Mouse (Mus musculus): ENCODE measurements at regions not wholly inside any gene's neighbourhood (a gene's known extent, or its start where the extent isn't known, plus 50 kb on each side); places are given as distances from the start of the nearest gene placed in this dataset.

DNA sequence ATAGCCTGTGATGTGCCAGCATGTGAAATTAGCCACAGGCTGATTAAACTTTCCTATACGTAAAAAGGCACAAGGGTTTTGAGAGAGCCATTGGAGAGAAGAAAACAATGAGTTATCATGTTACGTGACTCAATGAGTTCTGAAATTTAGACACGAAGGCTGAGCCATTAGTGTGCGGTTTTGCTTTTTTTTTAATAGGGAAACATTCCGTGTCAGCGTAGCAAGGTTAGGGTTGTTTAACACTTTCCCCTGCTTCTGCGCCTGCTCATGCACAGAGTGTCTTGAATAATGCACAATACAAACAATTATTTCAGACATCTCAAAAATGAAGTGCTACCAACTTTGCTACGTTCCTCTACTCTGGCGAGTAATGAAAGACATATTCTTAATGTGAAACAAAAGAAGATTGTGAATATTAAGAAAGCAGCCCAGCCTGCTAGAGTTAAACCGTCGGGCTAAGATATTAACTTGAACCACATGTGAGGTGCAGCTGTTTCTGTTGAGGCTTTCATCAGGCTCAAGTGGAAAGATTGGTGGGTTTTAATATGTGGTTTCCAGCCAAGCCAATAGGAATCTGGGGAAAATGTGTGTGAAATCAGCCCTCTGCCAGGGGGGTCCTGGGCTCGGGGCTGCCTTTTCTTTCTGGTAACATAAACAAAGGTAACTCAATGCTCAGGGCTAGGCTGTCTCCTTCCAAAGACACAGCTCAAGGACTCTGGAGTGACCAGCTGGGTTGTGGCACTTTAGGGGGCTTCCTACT lies 287.2 kb downstream of the Slc4a3 start:
- DNase-seq (ENCODE audit: low read depth, low spot score): no peak

GRCm38 (mm10) chr1:75834361-75834760 lies 288.3 kb downstream of the Slc4a3 start:
- DNase-seq (ENCODE audit: low read depth, low spot score): no peak

DNA sequence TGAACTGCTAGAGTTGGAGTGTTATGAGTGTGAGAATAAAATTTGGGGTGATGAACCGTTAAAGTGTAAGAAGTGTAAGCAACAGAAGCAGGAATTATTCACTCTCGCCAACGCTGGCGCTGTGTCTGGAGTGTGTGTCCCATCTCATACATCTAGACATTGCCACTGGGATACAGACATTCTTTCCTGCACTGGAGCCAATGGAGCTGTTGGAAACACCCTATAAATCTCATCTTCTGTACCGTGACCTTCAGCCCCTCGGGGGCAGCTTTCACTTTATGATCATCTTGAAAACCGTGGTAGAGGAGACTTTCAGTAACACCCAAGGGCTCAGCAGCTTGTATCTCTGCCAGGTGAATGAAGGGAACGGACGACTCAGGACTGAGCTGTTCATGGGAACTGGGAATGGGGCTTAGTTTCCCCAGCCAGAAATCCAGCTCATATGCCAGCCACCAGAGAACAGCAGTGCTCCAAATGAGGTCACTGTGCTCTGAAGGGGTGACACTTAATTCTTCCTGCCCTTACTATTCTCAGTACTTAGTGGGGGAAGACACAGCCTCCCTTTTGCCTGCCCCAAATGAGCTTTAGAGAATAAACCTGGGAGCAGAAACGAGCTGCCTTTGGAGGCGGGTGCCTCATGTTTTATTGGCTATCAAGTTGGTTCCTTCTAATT lies 293.6 kb downstream of the Slc4a3 start:
- DNase-seq (ENCODE audit: low read depth, low spot score): no peak

DNA sequence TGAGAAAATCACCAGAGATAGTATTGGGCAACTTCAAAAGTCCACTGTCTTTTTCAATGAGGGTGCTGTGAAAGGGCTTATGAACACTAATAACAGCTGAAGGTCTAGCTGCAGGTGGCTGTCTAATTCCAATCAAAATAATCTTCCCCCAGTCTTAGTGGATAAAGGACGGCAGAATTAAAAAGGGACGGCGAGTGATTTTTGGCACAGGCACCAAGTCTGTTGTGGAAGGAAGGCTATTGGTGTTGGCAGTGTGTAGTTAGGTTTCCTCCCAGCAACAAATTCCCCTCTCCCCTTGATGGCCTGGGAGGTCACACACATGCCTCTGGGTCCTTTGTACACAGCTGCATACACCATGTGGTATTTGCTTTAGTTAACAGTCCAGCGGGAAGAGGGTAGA lies 296.3 kb downstream of the Slc4a3 start:
- no peak for DNase-seq (ENCODE audit: low read depth, low spot score)

- no peak for DNase-seq (ENCODE audit: low read depth, low spot score)
Observed at GRCm38 (mm10) chr1:75843326-75843725, 297.3 kb downstream of the Slc4a3 start.

GRCm38 (mm10) chr1:75844123-75844522 lies 298.1 kb downstream of the Slc4a3 start:
- DNase-seq (ENCODE audit: low read depth, low spot score): no peak

GRCm38 (mm10) chr1:75844529-75844928 lies 298.5 kb downstream of the Slc4a3 start:
- DNase-seq (ENCODE audit: low read depth, low spot score): no peak

GRCm38 (mm10) chr1:75844981-75845380 lies 298.9 kb downstream of the Slc4a3 start:
- no peak for DNase-seq (ENCODE audit: low read depth, low spot score)

DNA sequence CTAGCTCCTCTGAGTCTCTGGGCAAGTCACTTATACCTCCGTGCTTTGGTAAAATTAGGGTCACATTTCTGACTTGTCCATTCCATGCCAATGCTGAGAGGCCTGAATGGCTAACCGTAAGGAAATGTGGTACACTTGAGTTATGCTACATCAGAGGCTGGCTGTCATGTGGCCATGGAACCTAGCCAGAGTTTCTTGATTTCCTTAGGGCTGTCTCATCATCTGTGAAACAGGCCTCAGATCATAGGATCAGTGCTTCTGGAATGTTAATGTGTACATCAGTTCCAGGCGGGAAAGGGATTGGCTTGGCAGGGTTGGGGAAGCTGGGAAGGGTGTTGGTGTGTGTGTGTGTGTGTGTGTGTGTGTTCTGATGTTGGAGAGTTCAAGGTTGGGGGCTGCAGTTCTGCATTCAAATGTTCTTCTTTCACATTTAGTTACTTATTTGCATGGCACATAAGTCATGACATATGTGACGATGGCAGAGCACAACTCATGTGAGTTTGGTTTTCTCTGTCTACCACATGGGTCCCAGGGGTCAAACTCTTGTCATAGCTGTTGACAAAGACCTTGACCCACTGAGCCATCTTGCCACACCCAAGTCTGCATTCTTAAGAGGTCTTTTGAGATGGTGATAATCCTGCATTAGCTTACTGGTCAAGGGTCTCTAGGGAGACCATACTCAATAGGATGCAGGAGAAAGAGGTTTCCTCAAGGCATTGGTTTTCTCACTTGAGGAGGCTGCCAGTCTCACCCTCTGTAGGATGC lies 299.9 kb downstream of the Slc4a3 start:
- no peak for DNase-seq (ENCODE audit: low read depth, low spot score)

- no peak for DNase-seq (ENCODE audit: low read depth, low spot score)
Observed at GRCm38 (mm10) chr1:75847681-75848080, 301.6 kb downstream of the Slc4a3 start.

DNA sequence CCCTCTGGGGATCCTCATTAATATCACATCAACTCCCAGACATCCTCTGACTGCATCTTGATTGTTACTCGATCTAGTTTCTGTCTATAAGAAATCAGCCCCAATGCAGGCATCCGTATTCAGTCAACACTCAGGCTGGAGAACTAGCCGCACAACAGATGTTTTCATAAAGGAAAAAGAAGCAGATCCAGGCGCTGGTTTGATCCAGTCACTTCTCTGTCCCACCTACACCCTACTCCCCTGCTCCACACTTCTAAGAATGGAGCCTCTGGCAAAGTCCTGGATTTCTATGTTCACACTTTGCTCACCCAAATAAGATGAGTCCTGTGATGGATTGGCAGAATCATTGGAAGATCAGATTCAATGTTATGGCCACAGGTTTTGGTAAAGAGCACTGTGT lies 302.4 kb downstream of the Slc4a3 start:
- DNase-seq (ENCODE audit: low read depth, low spot score): no peak

GRCm38 (mm10) chr1:75850131-75850530 lies 304.1 kb downstream of the Slc4a3 start:
- no peak for DNase-seq (ENCODE audit: low read depth, low spot score)

GRCm38 (mm10) chr1:75858551-75859255 lies 312.6 kb downstream of the Slc4a3 start:
- DNase-seq (ENCODE audit: low read depth, low spot score): no peak

DNA sequence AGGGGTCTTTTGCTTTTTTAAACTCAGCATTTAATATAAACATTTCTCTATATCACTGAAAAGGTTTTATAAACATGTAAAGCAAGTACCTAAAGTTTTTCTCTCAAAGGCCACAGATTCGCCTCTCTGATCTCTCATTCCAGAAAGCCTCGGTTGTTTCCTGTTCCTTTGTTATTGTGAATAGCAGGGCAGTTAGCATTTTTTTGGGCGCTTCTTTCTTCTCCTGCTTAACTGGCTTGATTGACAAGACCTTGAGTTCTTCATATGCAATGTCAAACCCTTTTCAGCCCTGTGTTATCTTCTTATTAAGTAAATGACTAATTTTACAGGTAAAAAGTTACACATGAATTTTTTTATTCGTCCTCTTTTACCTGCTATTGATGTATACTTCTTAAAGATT lies 316.7 kb downstream of the Slc4a3 start:
- no peak for DNase-seq (ENCODE audit: low read depth, low spot score)

- no peak for DNase-seq (ENCODE audit: low read depth, low spot score)
Observed at GRCm38 (mm10) chr1:75866556-75866955, 320.5 kb downstream of the Slc4a3 start.

- no peak for DNase-seq (ENCODE audit: low read depth, low spot score)
Observed at GRCm38 (mm10) chr1:75869414-75869813, 323.3 kb downstream of the Slc4a3 start.

GRCm38 (mm10) chr1:75869846-75870245 lies 323.8 kb downstream of the Slc4a3 start:
- DNase-seq (ENCODE audit: low read depth, low spot score): no peak

GRCm38 (mm10) chr1:75873911-75874310 lies 327.8 kb downstream of the Slc4a3 start:
- no peak for DNase-seq (ENCODE audit: low read depth, low spot score)

GRCm38 (mm10) chr1:75877209-75877608 lies 331.1 kb downstream of the Slc4a3 start:
- no peak for DNase-seq (ENCODE audit: low read depth, low spot score)

DNA sequence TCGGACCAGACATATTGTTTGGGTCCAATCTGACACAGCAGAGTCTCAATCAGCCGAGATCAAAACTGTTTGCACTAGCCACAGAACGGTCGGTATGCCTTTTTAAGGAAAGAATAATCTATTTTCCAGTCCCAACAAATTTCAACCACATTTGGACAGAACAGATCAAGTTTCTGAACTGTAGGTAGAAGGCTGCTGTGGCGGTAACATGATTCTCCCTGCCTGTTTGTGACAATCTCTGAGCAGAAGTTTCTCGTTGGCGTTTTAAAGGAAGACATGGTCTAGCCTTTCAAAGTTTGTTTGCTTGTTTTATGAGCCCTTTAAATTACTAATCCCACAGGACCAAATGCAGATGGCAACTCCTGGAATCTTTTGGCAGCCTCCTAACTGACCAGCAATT lies 339.6 kb downstream of the Slc4a3 start:
- DNase-seq (ENCODE audit: low read depth, low spot score): no peak

DNA sequence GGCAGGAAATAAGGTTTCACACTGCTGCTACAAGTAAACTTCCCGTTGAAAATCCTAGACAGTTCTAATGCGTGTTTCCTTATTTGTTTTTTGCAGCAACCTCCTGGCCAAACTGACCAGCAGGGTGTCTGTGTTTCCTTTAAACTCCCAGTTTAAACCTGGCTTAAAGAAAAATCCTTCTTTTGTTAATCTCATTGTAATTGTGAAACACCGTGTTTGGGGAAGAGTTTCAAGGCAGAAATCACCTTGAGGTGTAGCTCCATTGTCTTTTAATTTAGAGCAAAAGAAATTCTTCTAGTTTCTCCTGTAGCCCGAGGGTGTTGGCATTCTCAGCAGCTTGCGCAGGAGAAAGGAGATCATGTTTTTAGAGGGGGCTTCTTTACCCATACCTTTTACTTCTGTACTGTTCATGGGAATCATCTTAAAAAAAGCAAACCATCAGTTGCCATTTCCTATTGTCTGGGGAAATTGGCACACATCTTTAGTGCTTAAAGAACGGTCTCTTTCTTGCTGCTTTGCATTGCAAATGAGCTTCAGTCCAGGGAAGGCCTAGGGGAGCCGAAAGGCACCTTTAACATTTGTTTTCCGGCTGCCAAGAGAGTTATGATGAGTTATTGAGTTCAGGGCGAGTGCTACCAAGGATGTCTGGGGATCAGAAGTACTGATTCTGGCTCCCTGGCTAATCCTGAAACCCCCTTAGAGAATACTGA lies 342.6 kb downstream of the Slc4a3 start:
- no peak for DNase-seq (ENCODE audit: low read depth, low spot score)
